Mouse (Mus musculus) heart, postnatal 25 days (tissue): ENCODE data around the gene Nupl2. TPM values are rescaled to one million over a fixed set of nuclear protein-coding genes. Genes with fewer than 3 reads are reported as not detected.

Source experiments
- DNase-seq: peaks from one replicate; pipeline ENCODE4 v3.0.0; 2022; ENCODE audit warnings: low spot score
- intact Hi-C: fragments of 180-260 bp; cut with DNase I; formaldehyde crosslinking; loops from one replicate; pipeline ENCODE4 v1.15.1; 2025
- total RNA-seq, 2 experiments: library from RNA; stranded (reverse); gene quantifications; 2 replicates each; pipeline ENCODE4 v1.2.3; 2021

Nupl2 gene
- total RNA-seq, 2 experiments from 2014 or later, result 7.6 to 8.1 TPM

- intact Hi-C loops, result no loop called here
Measured at GRCm38 (mm10) chr5:24202492-24202891, 37.7 kb downstream of the Nupl2 start.

GRCm38 (mm10) chr5:24203266-24203665, 38.5 kb downstream of the Nupl2 start:
- intact Hi-C loops, result no loop called here
- no peak for DNase-seq

More at GRCm38 (mm10) chr5:24202492-24202891, 37.7 kb downstream of the Nupl2 start:
- DNase-seq, result no peak

GRCm38 (mm10) chr5:24207965-24208364, 43.2 kb downstream of the Nupl2 start:
- intact Hi-C loops, result no loop called here

GRCm38 (mm10) chr5:24208505-24208904, 43.7 kb downstream of the Nupl2 start:
- no peak for DNase-seq
- intact Hi-C loops, result no loop called here

More at GRCm38 (mm10) chr5:24207965-24208364, 43.2 kb downstream of the Nupl2 start:
- DNase-seq, result no peak

GRCm38 (mm10) chr5:24213861-24214546, 49.2 kb downstream of the Nupl2 start:
- DNase-seq, result no peak
- intact Hi-C loops, result no loop called here

GRCm38 (mm10) chr5:24214547-24214878, 49.8 kb downstream of the Nupl2 start:
- no peak for DNase-seq
- intact Hi-C loops, result no loop called here

- intact Hi-C loops, result no loop called here
- no peak for DNase-seq
Measured at GRCm38 (mm10) chr5:24214900-24215299, 50.1 kb downstream of the Nupl2 start.

Other genes with a start within 250 kb of the Nupl2 start
- gene Fam126a, start 134.3 kb upstream of the Nupl2 start, total RNA-seq, result 10 to 100 TPM; 35.8 to 42.9 TPM
- 10 to 100 TPM; 48.1 to 55.1 TPM for gene Klhl7, start 64.4 kb upstream of the Nupl2 start, total RNA-seq
- 10 to 100 TPM; 62.4 to 67.2 TPM for gene Kcnh2, start 186.6 kb downstream of the Nupl2 start, total RNA-seq
- 10 to 100 TPM; 24.1 to 28.1 TPM for gene Nos3, start 199.8 kb downstream of the Nupl2 start, total RNA-seq
- gene Atg9b, start 227.2 kb downstream of the Nupl2 start, total RNA-seq, result 1 to 10 TPM in 1 of 2 experiments, under 1 TPM in 1; 0.42 to 1.2 TPM
- gene Abcb8, start 228.7 kb downstream of the Nupl2 start, total RNA-seq, result 10 to 100 TPM; 82.8 to 83.7 TPM
- gene Asic3, start 248.4 kb downstream of the Nupl2 start, total RNA-seq, result under 1 TPM in 1 of 2 experiments, not detected in 1; 0.17 TPM